Mouse (Mus musculus): ENCODE measurements around the gene Pnkp.

GRCm38 (mm10) chr7:44866276-44867009 is 9.5 kb downstream of the Pnkp start:
- TF ChIP-seq CTCF (IDR thresholded peaks at IDR 0.05; ENCODE audit: low read depth, low read length) (peak; percentile 14; the same call in 1 of the 2 replicates), POLR2A (IDR thresholded peaks at IDR 0.05; ENCODE audit: borderline replicate concordance, low read depth, low read length) (no peak)
